Mouse (Mus musculus) CH12.LX (cell line): ENCODE data around the gene Pxn. TPM values are rescaled to one million over a fixed set of nuclear protein-coding genes. Genes with fewer than 3 reads are reported as not detected.

ENCODE experiments used
- DNase-seq: peaks from one replicate; pipeline ENCODE4 v3.0.0-alpha.2; 2013; ENCODE audit errors: extremely low read depth
- H3K27ac ChIP-seq: 2 replicates; pipeline ENCODE4 v1.5.1; 2012; ENCODE audit warnings: low read depth, mild to moderate bottlenecking, control low read depth, moderate library complexity; ENCODE audit not compliant: insufficient read depth
- H3K27me3 ChIP-seq: replicated peaks from 2 replicates; pipeline ENCODE3; 2012; ENCODE audit warnings: inconsistent platforms
- H3K36me3 ChIP-seq, 2 experiments: replicated peaks in 1 of 2; 2 replicates each; pipeline versions ENCODE3 to v1.6.1; 2012; ENCODE audit warnings: inconsistent platforms in 1 of 2, low read length in 1 of 2, mild to moderate bottlenecking in 1 of 2, mixed read lengths in 1 of 2, moderate library complexity in 1 of 2; ENCODE audit not compliant: control insufficient read depth in 1 of 2, insufficient read depth in 1 of 2
- H3K4me1 ChIP-seq, 2 experiments: 2 replicates each; pipeline ENCODE4 v1.6.1; 2012; ENCODE audit warnings: inconsistent platforms in 1 of 2, moderate library complexity in 1 of 2; ENCODE audit not compliant: insufficient read depth in 2 of 2, control insufficient read depth in 1 of 2
- H3K4me2 ChIP-seq: 2 replicates; pipeline ENCODE4 v1.6.1; 2012; ENCODE audit warnings: low read depth, mild to moderate bottlenecking, control low read depth; ENCODE audit not compliant: poor library complexity, insufficient read depth, severe bottlenecking
- H3K4me3 ChIP-seq, 3 experiments: fragments of 150-350 bp in 1 of 3; sonication (generic) in 1 of 3; replicated peaks in 1 of 3; 2 replicates each; pipeline versions ENCODE3 to v1.5.1; 2011 to 2012; ENCODE audit warnings: low read depth in 2 of 3, low read length in 2 of 3, mild to moderate bottlenecking in 2 of 3, moderate library complexity in 2 of 3, control low read depth in 1 of 3, improper control_type of control experiment in 1 of 3, inconsistent platforms in 1 of 3, mixed read lengths in 1 of 3; ENCODE audit not compliant: poor library complexity in 1 of 3
- H3K79me2 ChIP-seq: replicated peaks from 2 replicates; pipeline ENCODE4 v1.6.1; 2012; ENCODE audit warnings: mild to moderate bottlenecking, moderate library complexity; ENCODE audit not compliant: control insufficient read depth, poor library complexity, insufficient read depth, severe bottlenecking; ENCODE audit errors: extremely low read depth
- H3K9ac ChIP-seq: 2 replicates; pipeline ENCODE4 v1.6.1; 2012; ENCODE audit warnings: low read depth, mild to moderate bottlenecking, control low read depth, moderate library complexity; ENCODE audit not compliant: insufficient read depth
- H3K9me3 ChIP-seq: replicated peaks from 2 replicates; pipeline ENCODE3; 2012; ENCODE audit warnings: low read length, inconsistent platforms, mixed read lengths
- BHLHE40 ChIP-seq: IDR thresholded peaks from 2 replicates; pipeline ENCODE4 v1.6.1; 2011; ENCODE audit warnings: mild to moderate bottlenecking, low read depth, low read length, improper control_type of control experiment
- CHD1 ChIP-seq: IDR thresholded peaks from 2 replicates; pipeline ENCODE4 v1.6.1; 2012; ENCODE audit warnings: low read depth, low read length, improper control_type of control experiment, inconsistent platforms
- CTCF ChIP-seq, 2 experiments: IDR thresholded peaks in 1 of 2; conservative IDR thresholded peaks in 1 of 2; 2 replicates each; pipeline ENCODE4 v1.5.1; 2011 to 2012; ENCODE audit warnings: low read depth in 2 of 2, low read length in 2 of 2, improper control_type of control experiment in 1 of 2, inconsistent platforms in 1 of 2, mild to moderate bottlenecking in 1 of 2, moderate library complexity in 1 of 2
- ELF1 ChIP-seq: IDR thresholded peaks from 2 replicates; pipeline ENCODE4 v1.6.1; 2014; ENCODE audit warnings: low read depth, mild to moderate bottlenecking, inconsistent platforms, low read length, improper control_type of control experiment
- EP300 ChIP-seq: IDR thresholded peaks from 2 replicates; pipeline ENCODE4 v1.6.1; 2011; ENCODE audit warnings: low read length, improper control_type of control experiment
- ETS1 ChIP-seq: conservative IDR thresholded peaks from 2 replicates; pipeline ENCODE4 v1.6.1; 2012; ENCODE audit warnings: low read depth, mild to moderate bottlenecking, inconsistent platforms, low read length, improper control_type of control experiment, moderate library complexity
- GABPA ChIP-seq: IDR thresholded peaks from 2 replicates; pipeline ENCODE4 v1.6.1; 2012; ENCODE audit warnings: low read depth, low read length, improper control_type of control experiment, inconsistent platforms; ENCODE audit not compliant: insufficient replicate concordance
- HCFC1 ChIP-seq: IDR thresholded peaks from 2 replicates; pipeline ENCODE4 v1.6.1; 2012; ENCODE audit warnings: low read depth, mild to moderate bottlenecking, inconsistent platforms, low read length, improper control_type of control experiment
- IRF4 ChIP-seq: IDR thresholded peaks from 2 replicates; pipeline ENCODE4 v1.6.1; 2014; ENCODE audit warnings: low read depth, mild to moderate bottlenecking, inconsistent platforms, low read length, improper control_type of control experiment
- JUN ChIP-seq: IDR thresholded peaks from 2 replicates; pipeline ENCODE4 v1.6.1; 2011; ENCODE audit warnings: low read depth, mild to moderate bottlenecking, low read length, improper control_type of control experiment, moderate library complexity; ENCODE audit not compliant: insufficient read depth
- JUND ChIP-seq: conservative IDR thresholded peaks from 2 replicates; pipeline ENCODE4 v1.6.1; 2011; ENCODE audit warnings: low read depth, low read length, improper control_type of control experiment
- KAT2A ChIP-seq: IDR thresholded peaks from 2 replicates; pipeline ENCODE4 v1.6.1; 2012; ENCODE audit warnings: low read length, improper control_type of control experiment, inconsistent platforms; ENCODE audit not compliant: insufficient replicate concordance
- MAFK ChIP-seq: IDR thresholded peaks from 2 replicates; pipeline ENCODE4 v1.6.1; 2011; ENCODE audit warnings: low read length, improper control_type of control experiment; ENCODE audit not compliant: insufficient replicate concordance
- MAZ ChIP-seq: IDR thresholded peaks from 2 replicates; pipeline ENCODE4 v1.6.1; 2012; ENCODE audit warnings: low read depth, mild to moderate bottlenecking, inconsistent platforms, low read length, improper control_type of control experiment, moderate library complexity
- MEF2A ChIP-seq: IDR thresholded peaks from 2 replicates; pipeline ENCODE4 v1.6.1; 2014; ENCODE audit warnings: low read depth, mild to moderate bottlenecking, inconsistent platforms, low read length, improper control_type of control experiment, borderline replicate concordance
- MXI1 ChIP-seq: IDR thresholded peaks from 2 replicates; pipeline ENCODE4 v1.6.1; 2011; ENCODE audit warnings: mild to moderate bottlenecking, low read depth, low read length, improper control_type of control experiment
- MYC ChIP-seq: IDR thresholded peaks from 2 replicates; pipeline ENCODE4 v1.6.1; 2011; ENCODE audit warnings: low read depth, mild to moderate bottlenecking, improper control_type of control experiment, low read length
- NELFE ChIP-seq: IDR thresholded peaks from 2 replicates; pipeline ENCODE4 v1.6.1; 2011; ENCODE audit warnings: low read depth, low read length, improper control_type of control experiment
- PAX5 ChIP-seq: IDR thresholded peaks from 2 replicates; pipeline ENCODE4 v1.6.1; 2012; ENCODE audit warnings: low read length, inconsistent platforms, mixed read lengths
- POLR2A ChIP-seq: IDR thresholded peaks from 2 replicates; pipeline ENCODE4 v1.6.1; 2011; ENCODE audit warnings: low read depth, mild to moderate bottlenecking, improper control_type of control experiment, low read length
- POLR2AphosphoS2 ChIP-seq: IDR thresholded peaks from 2 replicates; pipeline ENCODE4 v1.6.1; 2011; ENCODE audit warnings: low read depth, low read length, improper control_type of control experiment
- RAD21 ChIP-seq: IDR thresholded peaks from 2 replicates; pipeline ENCODE4 v1.6.1; 2011; ENCODE audit warnings: low read depth, mild to moderate bottlenecking, low read length, improper control_type of control experiment, moderate library complexity
- RCOR1 ChIP-seq: conservative IDR thresholded peaks from 2 replicates; pipeline ENCODE4 v1.6.1; 2012; ENCODE audit warnings: low read depth, mild to moderate bottlenecking, inconsistent platforms, low read length, improper control_type of control experiment
- SIN3A ChIP-seq: IDR thresholded peaks from 2 replicates; pipeline ENCODE4 v1.6.1; 2012; ENCODE audit warnings: low read length, improper control_type of control experiment, inconsistent platforms
- SMC3 ChIP-seq: IDR thresholded peaks from 2 replicates; pipeline ENCODE4 v1.6.1; 2011; ENCODE audit warnings: low read depth, low read length, improper control_type of control experiment
- TBP ChIP-seq: conservative IDR thresholded peaks from 2 replicates; pipeline ENCODE4 v1.6.1; 2011; ENCODE audit warnings: low read depth, low read length, improper control_type of control experiment
- TCF12 ChIP-seq: IDR thresholded peaks from 2 replicates; pipeline ENCODE4 v1.6.1; 2014; ENCODE audit warnings: low read depth, mild to moderate bottlenecking, inconsistent platforms, low read length, improper control_type of control experiment
- UBTF ChIP-seq: IDR thresholded peaks from 2 replicates; pipeline ENCODE4 v1.6.1; 2012; ENCODE audit warnings: low read depth, mild to moderate bottlenecking, inconsistent platforms, low read length, improper control_type of control experiment, moderate library complexity
- USF1 ChIP-seq: IDR thresholded peaks from 2 replicates; pipeline ENCODE4 v1.6.1; 2014; ENCODE audit warnings: low read depth, mild to moderate bottlenecking, inconsistent platforms, low read length, improper control_type of control experiment
- USF2 ChIP-seq: conservative IDR thresholded peaks from 2 replicates; pipeline ENCODE4 v1.6.1; 2011; ENCODE audit warnings: low read depth, low read length, improper control_type of control experiment
- ZKSCAN1 ChIP-seq: IDR thresholded peaks from 2 replicates; pipeline ENCODE4 v1.6.1; 2012; ENCODE audit warnings: low read depth, inconsistent platforms, low read length, improper control_type of control experiment, borderline replicate concordance
- ZMIZ1 ChIP-seq: IDR thresholded peaks from 2 replicates; pipeline ENCODE4 v1.6.1; 2012; ENCODE audit warnings: low read depth, mild to moderate bottlenecking, inconsistent platforms, low read length, improper control_type of control experiment
- ZNF384 ChIP-seq: IDR thresholded peaks from 2 replicates; pipeline ENCODE4 v1.6.1; 2012; ENCODE audit warnings: low read depth, low read length, improper control_type of control experiment, inconsistent platforms
- dilution Hi-C: fragments of 300-500 bp; cut with MboI; formaldehyde crosslinking; loops from 2 replicates; pipeline ENCODE4 v1.14.3; 2020; ENCODE audit warnings: low sequenced_read_pairs; ENCODE audit not compliant: extremely low pct_unique_long_range_greater_than_20kb, extremely low pct_ligation_motif_present
- in situ Hi-C: fragments of 300-500 bp; cut with MboI; formaldehyde crosslinking; loops from 3 replicates; pipeline ENCODE4 v1.14.3; 2019; ENCODE audit warnings: low sequenced_read_pairs, low pct_ligation_motif_present, low pct_unique_long_range_greater_than_20kb, mixed read lengths
- polyA plus RNA-seq: library from polyadenylated mRNA; unstranded; fragments of >175 nt; gene quantifications from 2 replicates; pipeline ENCODE4 v1.2.1, GENCODE M21; 2012; ENCODE audit warnings: low read depth; ENCODE audit not compliant: insufficient read length
- total RNA-seq, 2 experiments: library from RNA; depleted of rRNA; stranded (reverse); fragments of 300-350 nt in 1 of 2; fragments of >200 nt in 1 of 2; gene quantifications; 2 replicates each; pipeline ENCODE4 v1.2.3; 2012 to 2014

The Pxn gene
- total and polyA plus RNA-seq, 3 experiments: 17.0 to 43.4 (median 21.1) TPM

DNA sequence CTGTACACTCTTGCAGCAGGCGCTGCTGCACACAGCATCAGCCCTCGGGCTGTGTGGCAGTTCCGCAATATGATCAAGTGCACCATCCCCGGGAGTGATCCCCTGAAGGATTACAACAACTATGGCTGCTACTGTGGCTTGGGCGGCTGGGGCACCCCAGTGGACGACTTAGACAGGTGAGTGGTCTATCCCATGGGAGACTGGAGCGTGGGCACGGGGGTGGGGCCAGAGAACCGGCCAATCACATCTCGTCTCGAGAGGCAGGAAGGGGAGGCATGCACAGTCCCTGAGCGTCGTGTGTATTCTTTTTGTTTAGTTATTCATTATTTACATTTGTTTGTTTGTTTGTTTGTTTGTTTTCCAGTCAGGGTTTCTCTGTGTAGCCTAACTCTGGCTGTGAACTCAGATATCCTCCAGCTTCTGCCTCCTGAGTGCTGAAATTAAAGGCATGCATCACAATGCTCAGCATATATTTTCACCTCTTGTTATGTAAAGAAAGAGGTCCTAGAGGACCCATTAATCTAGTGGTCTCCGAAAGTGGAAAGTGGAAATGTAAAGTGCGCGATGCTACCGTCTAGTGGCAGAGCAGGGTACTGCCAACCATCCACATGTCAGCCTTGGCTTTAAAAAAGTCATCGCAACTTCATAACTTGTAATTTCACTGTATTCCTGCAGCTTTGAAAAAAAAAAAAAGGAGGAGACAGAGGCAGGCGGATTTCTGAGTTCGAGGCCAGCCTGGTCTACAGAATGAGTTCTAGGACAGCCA lies 35.5 kb upstream of the Pxn start:
- Histone ChIP-seq H3K79me2 (no peaks in the 10 kb centered on the region), H3K9me3 (no peaks in the 10 kb centered on the region), H3K27me3 (peaks cover 2% of the 10 kb centered on the region), H3K9ac (no peak overlapping the region), H3K36me3 (peaks cover 0 to 5% of the 10 kb centered on the region in 2 experiments), H3K4me3 (peak overlapping the region in 1 of 3 experiments; percentile 24), H3K4me2 (peak overlapping the region; percentile 53; the same call in 1 of the 2 replicates), H3K4me1 (peaks cover 0 to 16% of the 10 kb centered on the region in 2 experiments; a peak in 2 of 4 replicates), H3K27ac (no peak overlapping the region)
- DNase-seq: peak; percentile 50
- dilution Hi-C loops (no loop called here), in situ Hi-C loops (no loop called here)
- TF ChIP-seq ZNF384 (0 out of 2 replicates have a peak, but pooled peaks have one; percentile 19), MYC (0 out of 2 replicates have a peak, but pooled peaks have one; percentile 42), USF1 (no peak), KAT2A (no peak), BHLHE40 (no peak), NELFE (no peak), MAZ (no peak), MAFK (no peak), RCOR1 (no peak), MXI1 (no peak), TBP (no peak), POLR2AphosphoS2 (no peak), ETS1 (no peak), USF2 (no peak), HCFC1 (no peak), CHD1 (no peak), PAX5 (no peak), EP300 (no peak), SMC3 (0 out of 2 replicates have a peak, but pooled peaks have one; percentile 2), POLR2A (no peak), TCF12 (no peak), GABPA (no peak), ZMIZ1 (no peak), ELF1 (no peak), MEF2A (no peak), JUND (no peak), IRF4 (no peak), RAD21 (peak; percentile 35), ZKSCAN1 (no peak), CTCF (conservative IDR thresholded peaks at IDR 0.05 in 1 of 2, IDR thresholded peaks at IDR 0.05 in 1 of 2; ENCODE audit: low read depth in 2 of 2, low read length in 2 of 2) (peak; percentile 76 to 98), SIN3A (no peak), UBTF (no peak), JUN (no peak)
- TF ChIP-seq, all 38 proteins: peak for 5
